Mouse (Mus musculus) forebrain, embryonic 16.5 days (tissue): ENCODE measurements around the gene Tmem63a. TPM values are rescaled to one million over a fixed set of nuclear protein-coding genes. Genes with fewer than 3 reads are reported as not detected.
"Not testable (repeated sequence)": the region's sequence is repeated elsewhere in the genome, so short reads cannot be mapped to it uniquely, and the experiment has no call there.

ENCODE experiments used
- ATAC-seq: fragments of 200-750 bp; cut with Nextera tagmentation; 2 replicates; pipeline ENCODE4 v1.8.0; 2017; ENCODE audit warnings: mild to moderate bottlenecking, moderate library complexity
- H3K27ac ChIP-seq: fragments of 300-500 bp; sonication (generic); 2 replicates; pipeline ENCODE4 v1.5.1; 2014; ENCODE audit warnings: low read length, control low read depth
- H3K27me3 ChIP-seq: fragments of 300-500 bp; sonication (generic); replicated peaks from 2 replicates; pipeline ENCODE4 v1.6.1; 2014; ENCODE audit warnings: low read length; ENCODE audit not compliant: control insufficient read depth, insufficient read depth
- H3K36me3 ChIP-seq: fragments of 300-500 bp; sonication (generic); 2 replicates; pipeline ENCODE4 v1.6.1; 2014; ENCODE audit not compliant: control insufficient read depth, insufficient read depth
- H3K4me1 ChIP-seq: fragments of 300-500 bp; sonication (generic); replicated peaks from 2 replicates; pipeline ENCODE4 v1.6.1; 2014; ENCODE audit warnings: low read length; ENCODE audit not compliant: control insufficient read depth, insufficient read depth
- H3K4me2 ChIP-seq: fragments of 300-500 bp; sonication (generic); 2 replicates; pipeline ENCODE4 v1.6.1; 2014; ENCODE audit warnings: mild to moderate bottlenecking, low read length, control low read depth
- H3K4me3 ChIP-seq: fragments of 300-500 bp; sonication (generic); replicated peaks from 2 replicates; pipeline ENCODE4 v1.5.1; 2014; ENCODE audit warnings: mild to moderate bottlenecking, low read length, control low read depth
- H3K9ac ChIP-seq: fragments of 300-500 bp; sonication (generic); replicated peaks from 2 replicates; pipeline ENCODE4 v1.6.1; 2014; ENCODE audit warnings: low read depth, low read length, control low read depth
- H3K9me3 ChIP-seq: fragments of 300-500 bp; sonication (generic); 2 replicates; pipeline ENCODE4 v1.6.1; 2016; ENCODE audit warnings: low read length; ENCODE audit not compliant: control insufficient read depth
- WGBS: fragments of 180-500 bp; shearing (Covaris S2); extraction: QIAGEN DNeasy Blood & Tissue Kit; methylation state at CpG from one replicate; pipeline ENCODE4 v1.1.7; 2014; 5-methylcytosine and 5-hydroxymethylcytosine counted together
- polyA plus RNA-seq: library from polyadenylated mRNA; unstranded; fragments of >200 nt; fragmentation: Nextera tagmentation; extraction: Ambion mirVana; gene quantifications from 2 replicates; pipeline ENCODE4 v1.2.1, GENCODE M21; 2015

Tmem63a gene
- 1.3 and 2.0 TPM in 2 replicates for polyA plus RNA-seq

- H3K36me3 ChIP-seq = no peaks in the 10 kb centered on the region
- peak within 1 kb of the TSS; percentile 76 for H3K4me3 ChIP-seq
- H3K4me1 ChIP-seq = peaks cover 18% of the 10 kb centered on the region
- WGBS = under 1% methylated on average over 61 of the region's 73 CpGs
- no peak within 1 kb of the TSS for H3K27ac ChIP-seq
- H3K9ac ChIP-seq = peak within 1 kb of the TSS; percentile 61
- no peaks in the 10 kb centered on the region for H3K9me3 ChIP-seq
- peak within 1 kb of the TSS; percentile 99 for H3K4me2 ChIP-seq
- H3K27me3 ChIP-seq = peaks cover 37% of the 10 kb centered on the region
- peak; percentile 65 for ATAC-seq
Observed at GRCm38 (mm10) chr1:180942166-180943031, at the start of gene Tmem63a. TSS of gene Tmem63a (plus strand) at chr1:180942344.

GRCm38 (mm10) chr1:180892808-180893207 is 49.3 kb upstream of the Tmem63a start, which contains the start of gene Lefty2:
TSS of gene Lefty2 (plus strand) at chr1:180893108.
- no peaks in the 10 kb centered on the region for H3K36me3 ChIP-seq
- H3K27ac ChIP-seq = no peak within 1 kb of the TSS
- no peak within 1 kb of the TSS; the same call in 1 of the 2 replicates for H3K4me2 ChIP-seq
- ATAC-seq = no peak
- peaks cover 11% of the 10 kb centered on the region for H3K27me3 ChIP-seq
- peaks cover 8% of the 10 kb centered on the region for H3K4me1 ChIP-seq
- 62% methylated on average over 10 of the region's 10 CpGs for WGBS
- H3K9me3 ChIP-seq = no peaks in the 10 kb centered on the region
- H3K9ac ChIP-seq = no peak within 1 kb of the TSS
- H3K4me3 ChIP-seq = peak within 1 kb of the TSS; percentile 35

GRCm38 (mm10) chr1:180894088-180894987 is 47.8 kb upstream of the Tmem63a start:
- H3K4me3 ChIP-seq = peak overlapping the region; percentile 35
- peak; percentile 68 for ATAC-seq

GRCm38 (mm10) chr1:180901107-180901506 is 41.0 kb upstream of the Tmem63a start:
- WGBS = 0% methylated on average over 4 of the region's 4 CpGs
- Histone ChIP-seq H3K9ac (no peak overlapping the region), H3K9me3 (no peaks in the 10 kb centered on the region), H3K4me2 (no peak overlapping the region), H3K4me1 (peaks cover 15% of the 10 kb centered on the region), H3K27me3 (no peaks in the 10 kb centered on the region), H3K27ac (no peak overlapping the region), H3K36me3 (no peaks in the 10 kb centered on the region; the same call in 1 of the 2 replicates), H3K4me3 (no peak overlapping the region)
- no peak for ATAC-seq

More at GRCm38 (mm10) chr1:180894088-180894987, 47.8 kb upstream of the Tmem63a start:
- not testable (repeated sequence) for H3K27ac ChIP-seq, H3K4me1 ChIP-seq, H3K9ac ChIP-seq, H3K9me3 ChIP-seq, H3K36me3 ChIP-seq
- WGBS = 6% methylated on average over 42 of the region's 51 CpGs
- peaks cover 11% of the 10 kb centered on the region for H3K27me3 ChIP-seq
- peak overlapping the region; percentile 41 for H3K4me2 ChIP-seq

- Histone ChIP-seq H3K27ac (no peak overlapping the region), H3K4me3 (no peak overlapping the region), H3K4me2 (no peak overlapping the region), H3K27me3 (no peaks in the 10 kb centered on the region), H3K36me3 (peaks cover 11% of the 10 kb centered on the region; the same call in 1 of the 2 replicates), H3K9ac (no peak overlapping the region), H3K9me3 (no peaks in the 10 kb centered on the region), H3K4me1 (peaks cover 18% of the 10 kb centered on the region)
- ATAC-seq = no peak
- WGBS = 41% methylated on average over 5 of the region's 5 CpGs
Observed at GRCm38 (mm10) chr1:180902915-180903314, 39.2 kb upstream of the Tmem63a start.

GRCm38 (mm10) chr1:180903666-180904038 is 38.5 kb upstream of the Tmem63a start:
- 38% methylated on average over 10 of the region's 10 CpGs for WGBS
- H3K4me3 ChIP-seq = peak overlapping the region; percentile 86
- H3K9me3 ChIP-seq = no peaks in the 10 kb centered on the region
- H3K36me3 ChIP-seq = peaks cover 11% of the 10 kb centered on the region; the same call in 1 of the 2 replicates
- H3K9ac ChIP-seq = peak overlapping the region; percentile 95
- H3K4me1 ChIP-seq = peaks cover 18% of the 10 kb centered on the region
- peak overlapping the region; percentile 49; the same call in 1 of the 2 replicates for H3K27ac ChIP-seq
- H3K27me3 ChIP-seq = no peaks in the 10 kb centered on the region
- peak overlapping the region; percentile 94 for H3K4me2 ChIP-seq
- no peak; the same call in 1 of the 2 replicates for ATAC-seq

GRCm38 (mm10) chr1:180904039-180904814 is 37.9 kb upstream of the Tmem63a start, which contains the start of gene Pycr2:
TSS of gene Pycr2 (plus strand) at chr1:180904293.
- Histone ChIP-seq H3K36me3 (peaks cover 11% of the 10 kb centered on the region; the same call in 1 of the 2 replicates), H3K9me3 (no peaks in the 10 kb centered on the region), H3K4me3 (peak within 1 kb of the TSS; percentile 86), H3K27ac (peak within 1 kb of the TSS; percentile 73), H3K4me2 (peak within 1 kb of the TSS; percentile 94), H3K4me1 (peaks cover 18% of the 10 kb centered on the region), H3K9ac (peak within 1 kb of the TSS; percentile 95), H3K27me3 (no peaks in the 10 kb centered on the region)
- peak; percentile 100 for ATAC-seq
- under 1% methylated on average over 52 of the region's 52 CpGs for WGBS

GRCm38 (mm10) chr1:180904815-180905080 is 37.4 kb upstream of the Tmem63a start:
- peaks cover 11% of the 10 kb centered on the region; the same call in 1 of the 2 replicates for H3K36me3 ChIP-seq
- H3K4me3 ChIP-seq = peak overlapping the region; percentile 86
- peak overlapping the region; percentile 95 for H3K9ac ChIP-seq
- no peaks in the 10 kb centered on the region for H3K27me3 ChIP-seq
- H3K4me2 ChIP-seq = peak overlapping the region; percentile 94
- no peak; the same call in 1 of the 2 replicates for ATAC-seq
- H3K27ac ChIP-seq = peak overlapping the region; percentile 73; the same call in 1 of the 2 replicates
- no peaks in the 10 kb centered on the region for H3K9me3 ChIP-seq
- 2% methylated on average over 5 of the region's 5 CpGs for WGBS
- peaks cover 18% of the 10 kb centered on the region for H3K4me1 ChIP-seq
